Mouse (Mus musculus): ENCODE data around the gene C1qtnf9.

C1qtnf9 gene

DNA sequence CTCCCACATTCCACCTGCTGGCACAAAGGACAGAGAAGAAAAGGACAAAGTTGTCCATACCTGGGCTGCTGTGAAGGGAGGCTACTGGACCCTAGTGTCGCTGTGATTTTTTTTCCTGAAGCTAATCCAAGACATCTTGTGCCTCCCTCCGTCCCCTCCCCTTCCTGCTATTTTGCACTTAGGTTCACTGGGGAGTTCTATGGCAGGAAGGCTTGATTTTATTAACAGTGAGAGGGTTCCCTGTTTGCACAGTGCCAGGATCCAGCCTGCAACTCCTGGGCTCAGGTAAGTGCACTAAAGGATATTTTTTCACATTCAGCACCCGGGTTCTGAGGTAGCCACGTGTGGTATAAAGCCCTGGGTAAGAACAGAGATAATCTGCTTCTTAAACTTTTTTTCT is at the start of gene C1qtnf9:
TSS of gene C1qtnf9 (plus strand) at position 251 of the 400 bp plus-strand sequence.
- DNase-seq (ENCODE audit: low read depth, low spot score): no peak

DNA sequence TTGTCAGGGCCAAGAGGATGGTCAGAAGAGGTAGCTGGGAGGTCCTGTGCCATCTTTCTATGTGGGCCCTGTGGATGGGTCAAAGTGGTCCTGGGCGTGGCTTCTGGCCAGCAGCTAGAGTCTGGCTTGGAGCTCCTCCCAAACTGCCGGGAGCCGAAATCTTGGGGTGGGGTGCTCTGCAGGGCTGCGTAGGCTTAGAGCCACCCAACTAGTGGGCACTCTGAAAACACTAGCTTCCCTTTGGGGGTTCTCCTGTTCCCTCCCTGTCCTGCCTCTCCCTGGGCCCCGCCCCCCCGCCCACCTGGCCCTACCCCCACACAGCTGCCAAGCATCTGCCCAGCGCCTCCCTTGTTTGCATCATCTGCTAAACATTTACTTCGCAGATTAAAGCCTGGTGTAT is 46.6 kb upstream of the C1qtnf9 start:
- DNase-seq (ENCODE audit: low read depth, low spot score): no peak

DNA sequence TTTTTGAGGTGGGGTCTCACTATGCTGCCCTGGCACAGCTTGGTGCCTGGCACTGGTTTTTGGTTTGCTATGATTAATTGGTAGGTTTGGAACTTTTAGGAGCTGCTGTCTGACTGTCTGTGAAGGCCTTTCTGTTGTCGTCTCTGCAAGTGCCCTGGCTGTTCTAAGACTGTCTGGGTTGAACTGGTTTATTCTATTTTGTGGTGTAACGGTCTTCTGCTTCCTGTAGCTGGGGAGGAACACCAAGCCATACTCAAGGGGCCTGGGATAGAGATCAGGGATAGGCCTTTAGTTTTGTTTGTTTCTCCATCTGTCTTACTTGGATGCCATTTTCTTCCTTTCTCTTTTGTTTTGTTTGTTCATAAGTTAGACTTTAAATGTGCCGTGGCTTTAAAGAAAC is 46.0 kb upstream of the C1qtnf9 start:
- DNase-seq (ENCODE audit: low read depth, low spot score): no peak

DNA sequence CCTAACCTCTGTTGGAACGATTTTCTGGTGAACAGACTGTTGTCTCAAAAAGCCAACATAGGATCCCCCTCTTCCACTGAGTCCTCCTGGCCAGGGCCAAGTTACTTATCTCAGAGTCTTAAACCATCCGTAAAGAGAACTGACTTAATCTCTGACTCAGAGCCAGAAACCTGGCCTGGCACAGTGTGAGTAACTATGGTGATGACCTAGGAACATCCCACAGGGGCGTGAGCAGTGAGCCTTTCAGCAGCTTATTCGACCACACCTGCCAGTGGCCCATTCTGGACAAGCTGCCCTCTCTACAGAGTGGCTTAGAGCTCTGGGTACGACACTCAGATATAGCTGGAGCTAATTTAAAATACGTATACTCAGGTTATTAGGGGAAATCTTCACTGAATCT is 41.8 kb upstream of the C1qtnf9 start:
- DNase-seq (ENCODE audit: low read depth, low spot score): no peak

DNA sequence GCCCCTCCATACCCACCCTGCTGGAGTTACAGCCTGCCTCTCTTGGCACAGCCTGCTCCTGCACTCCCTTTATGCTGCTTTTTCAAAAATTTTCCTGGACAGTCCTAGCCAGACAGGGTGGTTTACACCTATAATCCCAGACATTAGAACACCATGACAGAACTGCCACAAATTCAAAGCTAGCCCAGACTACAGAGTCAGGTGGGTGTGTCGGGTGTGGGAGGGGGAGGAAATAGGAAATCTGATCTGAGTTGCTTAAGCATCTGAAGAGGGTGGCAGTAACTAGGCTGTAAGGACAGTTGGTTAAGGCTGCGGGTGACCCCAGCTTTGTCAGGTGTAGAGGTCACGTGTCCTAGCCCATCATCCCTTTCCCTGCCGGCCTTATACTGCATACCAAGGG is 40.8 kb upstream of the C1qtnf9 start:
- no peak for DNase-seq (ENCODE audit: low read depth, low spot score)

DNA sequence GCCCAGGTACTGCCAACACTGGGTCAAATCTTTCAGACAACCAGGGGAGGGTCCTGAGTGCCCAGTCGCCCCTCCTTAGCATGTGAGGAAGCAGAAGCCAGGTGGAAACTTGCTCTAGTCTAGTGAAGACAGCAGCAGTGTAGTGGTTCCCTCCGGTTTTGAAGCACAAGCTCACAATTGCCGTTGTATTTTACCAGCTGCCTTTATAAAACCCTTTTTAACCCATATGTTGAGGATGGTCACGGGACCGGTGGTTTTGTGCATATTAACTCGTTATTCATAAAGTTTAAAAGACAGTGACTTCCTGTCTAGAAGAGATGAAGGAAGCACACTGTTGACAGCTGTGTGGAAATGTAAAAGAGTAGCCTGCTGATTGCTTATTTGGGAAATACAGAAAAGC is 35.9 kb upstream of the C1qtnf9 start:
- no peak for DNase-seq (ENCODE audit: low read depth, low spot score)

DNA sequence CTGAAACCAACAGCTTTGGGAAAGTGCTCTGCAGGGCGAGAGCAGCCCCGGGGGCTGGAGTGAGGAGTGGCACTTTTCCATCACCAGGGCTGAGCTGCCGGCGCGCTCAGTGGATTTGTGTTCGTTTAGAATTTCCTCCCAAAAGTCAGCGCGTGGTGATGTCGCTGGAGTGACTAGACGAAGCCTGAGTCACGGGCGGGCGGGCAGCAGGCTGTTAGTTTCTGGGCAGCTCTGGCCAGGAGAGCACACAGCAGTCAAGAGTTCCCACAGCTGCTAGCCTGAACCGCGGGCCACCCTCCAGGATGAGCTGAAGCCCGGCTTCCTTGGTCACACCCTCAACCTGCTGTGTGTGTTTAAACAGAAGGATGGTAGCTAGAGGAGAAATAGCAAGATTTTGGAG is 35.1 kb upstream of the C1qtnf9 start:
- DNase-seq (ENCODE audit: low read depth, low spot score): no peak

DNA sequence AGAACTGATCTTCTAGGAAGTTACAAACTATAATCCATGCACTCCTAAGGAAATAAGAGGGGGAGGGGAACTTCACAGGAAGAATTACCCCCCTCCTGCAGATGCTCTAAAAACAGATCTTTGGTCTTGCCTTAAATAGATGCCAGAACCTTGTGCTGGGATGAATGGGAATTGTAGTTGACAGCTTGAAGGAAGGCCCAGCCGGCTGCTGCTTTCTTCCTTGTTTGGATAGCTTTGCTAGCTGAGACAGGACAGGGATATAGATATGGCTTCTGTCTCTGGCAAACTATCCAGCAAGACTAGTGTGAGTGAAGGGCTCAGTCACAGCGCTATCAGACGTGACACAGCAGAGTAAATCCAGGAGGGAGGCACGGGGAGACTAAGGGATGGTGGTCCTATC is 34.2 kb upstream of the C1qtnf9 start:
- no peak for DNase-seq (ENCODE audit: low read depth, low spot score)

DNA sequence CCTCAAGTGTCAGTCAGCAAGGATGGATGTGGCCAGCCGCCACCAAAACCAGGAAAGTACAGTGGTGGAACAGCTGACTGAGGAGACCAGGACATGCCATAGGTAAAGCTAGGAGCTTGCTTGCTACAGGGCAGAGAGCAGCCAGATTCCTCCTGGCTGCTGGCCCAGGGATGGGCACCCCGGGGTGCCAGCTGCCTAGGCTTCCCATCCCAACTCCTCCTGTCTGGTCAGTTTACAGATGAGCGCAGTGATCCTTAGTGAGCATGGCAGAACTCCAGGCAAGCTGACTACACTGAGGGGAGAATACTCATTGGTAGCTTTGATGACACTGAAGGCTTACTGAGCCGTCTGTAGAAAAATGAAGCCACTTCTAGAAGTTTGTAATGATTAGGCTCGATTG is 32.7 kb upstream of the C1qtnf9 start:
- DNase-seq (ENCODE audit: low read depth, low spot score): no peak

DNA sequence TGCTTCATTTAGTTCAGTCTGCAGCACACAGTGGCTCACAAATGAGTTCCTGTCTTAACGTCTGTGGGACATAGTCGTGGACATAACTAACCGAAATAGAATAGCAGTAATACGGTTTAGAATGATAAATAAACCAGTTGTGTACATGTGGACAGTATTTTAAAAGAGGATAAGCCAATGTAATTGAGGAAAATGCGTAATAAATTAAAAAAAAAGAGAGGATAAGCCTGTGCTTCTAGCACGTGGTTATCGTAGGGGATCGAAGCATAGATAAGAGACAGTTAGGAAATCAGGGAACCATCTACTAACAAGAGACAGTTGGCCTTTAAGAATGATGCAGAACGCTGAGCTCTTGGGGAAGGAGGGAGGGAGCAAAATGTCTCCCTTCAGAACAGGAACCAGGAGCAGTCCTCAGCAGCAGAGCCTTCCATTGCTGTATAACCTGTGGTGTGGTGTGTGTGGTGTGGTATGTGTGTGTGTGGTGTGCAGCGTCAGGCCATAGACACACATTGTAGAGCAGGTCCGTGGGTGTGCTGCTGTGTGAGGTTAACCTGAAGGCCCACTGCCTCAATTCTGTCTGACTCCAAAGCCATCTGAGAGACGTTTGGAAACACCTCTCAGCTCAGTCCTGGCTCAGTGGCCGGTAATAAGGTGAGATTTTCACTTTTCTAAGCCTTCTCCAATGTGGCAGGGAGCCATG is 31.9 kb upstream of the C1qtnf9 start:
- no peak for DNase-seq (ENCODE audit: low read depth, low spot score)

DNA sequence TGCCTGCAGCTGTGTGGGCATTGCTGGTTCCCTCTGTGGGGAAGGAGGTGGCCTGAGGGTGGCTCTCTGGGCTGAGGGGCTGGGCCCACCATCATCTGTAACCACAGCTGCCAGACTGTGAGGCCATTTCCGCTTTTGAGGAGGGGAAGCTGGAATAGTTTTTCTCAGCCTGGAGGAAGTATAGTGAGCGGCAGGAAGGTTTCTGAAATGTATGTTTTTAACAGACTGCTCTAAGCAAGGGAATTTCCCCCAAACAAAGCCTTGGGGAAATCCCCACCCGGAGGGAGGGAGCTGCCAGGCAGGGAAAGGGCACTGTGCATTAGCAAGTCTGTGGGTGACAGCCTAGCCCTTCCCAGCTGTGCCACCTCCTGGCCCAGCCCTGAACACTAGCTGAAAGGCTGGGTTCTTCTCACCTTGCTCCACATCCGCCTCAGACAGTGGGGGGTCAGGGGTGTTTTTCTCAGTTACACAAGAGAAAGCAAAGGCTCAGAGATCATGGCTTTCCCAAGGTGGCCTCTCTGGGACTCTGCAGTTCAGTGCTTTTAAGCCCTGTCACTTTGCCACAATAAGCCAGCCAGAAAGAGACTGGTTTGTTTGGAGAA is 31.2 kb upstream of the C1qtnf9 start:
- DNase-seq (ENCODE audit: low read depth, low spot score): no peak

DNA sequence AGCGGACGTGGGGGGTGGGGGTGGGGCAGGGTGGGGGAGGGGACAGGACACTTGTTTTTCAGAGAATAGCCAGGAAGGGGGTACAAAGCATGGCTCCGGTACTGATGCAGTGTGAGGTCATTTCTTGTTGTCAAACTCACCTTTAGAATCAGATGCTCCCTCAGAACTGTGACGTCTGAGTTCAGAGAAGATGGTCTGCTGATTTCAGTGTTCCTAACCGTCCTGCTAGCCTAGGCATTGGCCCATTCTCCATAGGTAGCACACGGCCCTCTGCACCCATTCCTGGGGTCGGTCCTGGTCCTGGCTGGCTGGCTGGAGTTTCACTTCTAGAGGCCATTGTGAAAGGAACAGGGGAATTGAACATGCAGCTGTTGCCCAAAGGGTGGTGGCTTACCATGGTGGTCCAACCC is 30.7 kb upstream of the C1qtnf9 start:
- DNase-seq (ENCODE audit: low read depth, low spot score): no peak

DNA sequence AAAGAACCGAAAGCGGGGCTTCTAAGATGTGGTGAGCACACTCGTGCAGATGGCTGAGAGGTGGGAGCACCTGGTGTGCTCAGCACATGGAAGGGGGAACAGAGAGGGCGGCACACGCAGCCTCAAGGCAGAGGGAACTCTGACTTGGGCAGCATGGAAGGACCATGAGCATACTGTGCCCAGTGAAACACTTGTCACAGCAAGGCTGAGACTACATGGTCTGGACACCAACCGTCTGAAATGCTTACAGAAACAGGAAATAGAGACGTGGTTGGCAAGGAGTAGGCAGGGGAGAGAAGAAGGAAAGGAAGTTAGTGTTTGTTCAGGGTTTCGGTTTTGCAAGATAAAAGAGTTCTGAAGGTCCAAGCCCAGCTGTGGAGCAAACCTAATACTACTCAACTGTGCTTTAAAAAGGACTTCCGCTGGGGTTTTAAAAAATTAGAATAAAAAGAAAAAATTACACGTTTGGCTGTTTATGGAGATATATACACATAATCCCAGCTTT is 29.4 kb upstream of the C1qtnf9 start:
- DNase-seq (ENCODE audit: low read depth, low spot score): no peak

DNA sequence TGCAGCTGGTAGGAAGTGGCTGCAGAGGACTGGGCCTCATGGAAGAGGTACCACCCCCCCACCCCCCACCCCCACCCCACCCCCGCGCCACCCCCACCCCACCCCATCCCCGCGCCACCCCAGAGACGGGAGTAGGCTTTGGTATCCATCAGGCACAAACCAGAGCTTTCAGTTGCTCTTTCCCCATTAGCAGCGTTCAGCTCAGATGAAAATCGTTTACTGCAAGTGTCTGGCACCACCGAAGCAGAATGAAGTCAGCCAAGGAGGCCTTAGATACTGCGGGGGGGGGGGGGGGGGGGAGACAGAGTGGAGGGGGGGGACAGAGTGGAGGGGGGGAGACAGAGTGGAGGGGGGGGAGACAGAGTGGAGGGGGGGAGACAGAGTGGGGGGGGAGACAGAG is 28.8 kb upstream of the C1qtnf9 start:
- no peak for DNase-seq (ENCODE audit: low read depth, low spot score)

DNA sequence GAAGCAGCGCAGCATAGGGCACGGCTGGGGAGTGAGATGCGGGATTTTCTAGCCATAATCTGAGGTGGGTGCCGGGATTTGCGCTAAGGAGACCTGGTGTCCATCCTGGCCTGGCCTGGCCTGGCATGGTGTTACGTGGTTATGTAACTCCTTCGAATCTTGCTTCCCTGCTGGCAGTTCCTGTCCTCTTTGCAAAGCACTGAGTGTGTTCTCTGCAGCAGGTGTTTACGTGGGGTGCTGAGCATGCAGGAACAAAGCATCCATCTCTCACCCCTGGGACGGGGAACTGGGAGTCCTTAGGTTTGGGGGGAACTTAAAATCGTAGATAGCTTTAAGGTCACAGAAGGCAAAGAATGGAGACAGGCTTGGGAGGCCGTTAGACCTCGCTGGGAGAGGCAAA is 28.3 kb upstream of the C1qtnf9 start:
- no peak for DNase-seq (ENCODE audit: low read depth, low spot score)

DNA sequence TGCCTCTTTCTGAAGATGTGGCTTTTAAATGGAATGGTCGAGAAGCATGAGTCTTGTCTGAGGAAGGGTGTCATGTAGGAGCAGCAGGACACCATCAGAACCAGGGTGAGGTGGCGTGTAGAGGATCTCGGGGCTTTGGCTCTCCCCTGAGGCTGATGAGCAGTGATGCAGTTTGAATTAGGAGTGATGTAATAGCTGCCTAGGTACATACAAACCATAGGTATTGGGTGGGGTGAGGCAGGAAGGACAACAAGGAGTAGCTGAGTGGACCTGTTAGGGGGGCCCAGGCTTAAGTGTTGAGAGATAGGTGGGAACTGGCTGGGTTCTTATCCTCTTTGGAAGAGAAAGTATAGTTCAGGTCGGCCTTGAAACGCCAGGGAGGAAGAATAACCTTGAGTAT is 27.4 kb upstream of the C1qtnf9 start:
- no peak for DNase-seq (ENCODE audit: low read depth, low spot score)

DNA sequence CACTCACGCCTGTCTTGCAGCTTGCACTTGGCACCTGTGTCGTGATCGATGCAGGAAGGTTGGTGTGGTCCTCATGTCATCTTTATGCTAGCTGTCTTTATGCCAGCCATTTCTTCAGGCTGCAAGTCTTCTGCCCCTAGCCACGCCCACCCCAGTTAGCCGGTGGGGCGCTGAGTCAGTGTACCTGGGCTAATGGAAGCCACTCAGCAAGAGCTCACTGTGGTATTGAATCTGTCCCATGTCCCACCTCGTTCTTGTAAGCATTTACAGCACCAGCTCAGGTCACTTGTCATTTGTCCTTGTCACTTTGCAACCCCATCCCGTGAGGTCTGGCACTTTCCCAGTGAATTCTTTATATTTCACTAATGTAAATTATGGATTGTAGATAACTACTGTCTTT is 26.9 kb upstream of the C1qtnf9 start:
- no peak for DNase-seq (ENCODE audit: low read depth, low spot score)

DNA sequence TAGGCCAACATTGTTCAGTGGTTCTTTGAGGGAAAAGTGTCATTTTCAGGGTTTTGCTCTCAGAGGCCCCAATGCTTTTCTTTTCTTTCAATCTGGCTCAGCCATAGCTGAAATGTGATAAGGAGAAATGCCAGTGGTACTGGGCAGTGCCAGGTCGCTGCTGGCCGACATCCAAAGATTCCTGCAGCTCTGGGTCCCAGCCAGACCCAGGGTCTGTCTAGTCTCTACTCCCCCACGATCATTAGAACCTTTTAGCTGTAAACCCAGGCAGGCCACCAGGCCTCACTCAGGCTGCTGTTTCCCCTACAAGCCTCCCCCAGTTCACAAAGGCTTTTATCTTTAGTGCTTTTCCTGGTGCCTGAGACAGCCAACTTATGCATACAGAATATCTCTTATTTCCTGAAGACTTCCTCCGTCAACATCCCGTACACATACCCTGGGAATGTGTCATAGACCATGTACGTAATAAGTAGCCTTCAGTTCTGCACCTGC is 26.4 kb upstream of the C1qtnf9 start:
- DNase-seq (ENCODE audit: low read depth, low spot score): no peak

DNA sequence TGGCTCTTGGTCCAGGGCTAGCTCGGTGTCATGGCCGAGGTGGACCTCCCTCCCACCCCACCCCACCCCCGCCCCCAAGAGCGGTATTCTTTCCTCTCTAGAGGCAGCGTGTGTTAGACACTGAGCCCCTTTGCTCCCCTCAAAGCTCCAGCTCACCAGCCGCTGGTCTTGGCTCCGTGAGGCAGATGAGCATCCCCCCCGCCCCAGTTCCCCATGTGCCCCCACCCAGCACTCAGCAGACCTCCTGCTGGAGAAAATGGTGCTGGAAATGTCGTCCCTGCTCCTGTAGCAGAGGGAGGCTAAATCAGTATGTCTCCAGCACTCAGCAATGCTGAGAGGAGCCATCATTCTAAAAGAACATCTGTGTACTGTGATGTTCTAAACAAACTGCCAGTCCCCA is 24.3 kb upstream of the C1qtnf9 start:
- DNase-seq (ENCODE audit: low read depth, low spot score): no peak

DNA sequence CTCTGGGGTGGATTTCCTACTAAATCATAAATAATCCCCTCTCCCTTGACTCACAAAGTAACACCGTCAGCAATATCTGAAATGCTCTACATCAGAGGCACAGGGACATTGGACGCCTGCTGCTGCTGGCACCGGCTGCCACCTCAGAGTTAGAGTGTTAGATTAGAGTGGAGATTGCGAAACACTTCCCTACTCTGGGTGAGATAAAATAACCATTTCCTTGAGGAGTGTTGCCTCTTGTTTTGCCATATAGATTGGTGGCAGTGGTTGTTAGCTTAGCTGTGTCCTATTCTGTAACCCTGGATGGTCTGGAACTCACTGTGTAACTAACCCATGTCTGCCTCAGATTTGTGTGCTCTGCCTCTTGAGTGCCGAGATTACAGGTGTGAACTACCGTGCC is 22.7 kb upstream of the C1qtnf9 start:
- DNase-seq (ENCODE audit: low read depth, low spot score): no peak

DNA sequence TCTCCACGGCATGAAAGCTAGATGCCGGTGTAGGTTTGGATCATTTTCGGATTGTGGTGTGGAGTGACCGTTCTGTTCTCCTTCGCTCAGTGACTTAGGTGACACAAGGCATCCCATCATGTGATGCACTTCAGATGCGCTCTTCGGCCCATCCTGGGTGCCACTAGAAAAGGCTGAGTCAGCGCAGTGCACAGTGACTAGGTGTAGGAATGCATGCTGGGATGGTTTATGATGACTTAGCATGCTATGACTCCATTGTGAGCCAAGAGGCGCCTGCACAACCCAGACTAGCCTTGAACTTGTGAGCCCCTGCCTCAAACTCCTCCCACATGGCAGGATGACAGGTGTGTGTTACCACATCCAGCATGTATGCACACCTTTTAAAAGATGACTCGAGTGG is 21.8 kb upstream of the C1qtnf9 start:
- no peak for DNase-seq (ENCODE audit: low read depth, low spot score)

DNA sequence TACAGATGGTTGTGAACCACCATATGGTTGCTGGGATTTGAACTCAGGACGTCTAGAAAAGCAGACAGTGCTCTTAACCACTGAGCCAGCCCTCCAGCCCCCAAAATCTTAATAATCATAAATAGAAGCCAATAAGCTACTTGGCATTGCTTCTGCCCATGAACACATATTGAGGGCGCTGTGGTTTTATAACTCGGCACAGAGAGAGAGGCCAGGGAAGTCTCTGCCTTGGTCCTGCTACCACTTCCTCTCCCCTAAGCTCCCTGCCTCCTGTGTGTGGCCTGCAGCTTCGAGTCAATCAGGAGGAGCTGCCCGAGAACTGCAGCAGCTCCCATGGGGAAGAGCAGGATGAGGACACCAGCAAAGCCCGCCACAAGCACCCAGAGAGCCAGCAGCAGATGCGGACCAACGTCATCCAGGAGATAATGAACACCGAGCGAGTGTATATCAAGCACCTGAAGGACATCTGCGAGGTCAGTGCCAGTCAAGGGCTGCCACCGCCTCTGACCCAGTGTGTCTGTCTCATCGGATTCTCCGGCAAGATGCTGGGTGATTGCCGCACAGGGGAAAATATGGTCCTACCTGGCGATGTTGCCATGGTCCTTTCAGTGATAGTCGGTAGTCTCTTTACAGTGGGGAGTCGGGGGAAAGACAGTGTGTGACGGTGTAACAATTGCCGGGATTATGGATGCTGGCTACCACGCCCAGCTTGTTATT is 20.6 kb upstream of the C1qtnf9 start:
- no peak for DNase-seq (ENCODE audit: low read depth, low spot score)

DNA sequence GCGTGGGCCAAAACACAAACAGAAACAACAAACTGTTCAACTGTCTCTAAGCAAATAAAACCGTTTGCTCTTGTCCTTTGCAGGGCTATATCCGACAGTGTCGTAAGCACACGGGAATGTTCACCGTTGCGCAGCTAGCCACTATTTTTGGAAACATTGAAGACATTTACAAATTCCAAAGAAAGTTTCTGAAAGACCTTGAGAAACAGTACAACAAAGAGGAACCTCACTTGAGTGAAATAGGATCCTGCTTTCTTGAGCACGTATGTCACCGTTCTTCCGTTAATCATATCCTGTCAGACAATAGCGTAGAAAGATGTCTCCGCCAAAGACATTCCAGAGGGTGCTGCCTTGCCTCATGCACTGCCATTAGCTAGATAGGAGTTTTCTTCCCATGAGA is 18.1 kb upstream of the C1qtnf9 start:
- DNase-seq (ENCODE audit: low read depth, low spot score): no peak

All from c-Kit-negative CD71-positive TER-119-positive erythroid progenitor cells, embryonic 14.5 days (primary cell).